Mouse (Mus musculus): ENCODE measurements around the gene Ptprd. TPM values are rescaled to one million over a fixed set of nuclear protein-coding genes. Genes with fewer than 3 reads are reported as not detected.

The Ptprd gene
- total and polyA plus RNA-seq, 3 experiments: 0.30 to 0.66 TPM; not detected in 1

GRCm38 (mm10) chr4:76239063-76239462 is 1972.7 kb downstream of the Ptprd start:
- Histone ChIP-seq H3K9me3 (replicated peaks) (no peaks in the 10 kb centered on the region), H3K4me1 (ENCODE audit: insufficient read depth, low read depth, low read length) (no peaks in the 10 kb centered on the region), H3K36me3 (replicated peaks) (no peaks in the 10 kb centered on the region), H3K4me3 (ENCODE audit: low read depth, low read length) (no peak overlapping the region), H3K27me3 (ENCODE audit: insufficient read depth, low read length) (no peaks in the 10 kb centered on the region)
- DNase-seq (ENCODE audit: low spot score) (no peak), ATAC-seq (ENCODE audit: extremely low read depth, insufficient number of reproducible peaks, low FRiP score, poor library complexity, severe bottlenecking) (no peak)
- TF ChIP-seq GATA2 (IDR thresholded peaks at IDR 0.05; ENCODE audit: borderline replicate concordance, low read depth, low read length) (no peak), POLR2AphosphoS5 (IDR thresholded peaks at IDR 0.05; ENCODE audit: insufficient replicate concordance, low read depth, low read length) (no peak), GATA1 (IDR thresholded peaks at IDR 0.05; ENCODE audit: borderline replicate concordance, low read length) (no peak), TAL1 (conservative IDR thresholded peaks at IDR 0.05; ENCODE audit: low read depth, low read length) (no peak), CTCF (IDR thresholded peaks at IDR 0.05; ENCODE audit: low read depth, low read length) (no peak)

- Histone ChIP-seq H3K4me3 (ENCODE audit: low read depth, low read length) (no peak overlapping the region), H3K9me3 (replicated peaks) (no peaks in the 10 kb centered on the region), H3K27me3 (ENCODE audit: insufficient read depth, low read length) (no peaks in the 10 kb centered on the region), H3K36me3 (replicated peaks) (no peaks in the 10 kb centered on the region), H3K4me1 (ENCODE audit: insufficient read depth, low read depth, low read length) (no peaks in the 10 kb centered on the region)
- TF ChIP-seq POLR2AphosphoS5 (IDR thresholded peaks at IDR 0.05; ENCODE audit: insufficient replicate concordance, low read depth, low read length): no peak
- TF ChIP-seq GATA2 (IDR thresholded peaks at IDR 0.05; ENCODE audit: borderline replicate concordance, low read depth, low read length): no peak
- TF ChIP-seq TAL1 (conservative IDR thresholded peaks at IDR 0.05; ENCODE audit: low read depth, low read length): no peak
- TF ChIP-seq CTCF (IDR thresholded peaks at IDR 0.05; ENCODE audit: low read depth, low read length): no peak
- no peak for TF ChIP-seq GATA1 (IDR thresholded peaks at IDR 0.05; ENCODE audit: borderline replicate concordance, low read length)
- DNase-seq (ENCODE audit: low spot score) (no peak), ATAC-seq (ENCODE audit: extremely low read depth, insufficient number of reproducible peaks, low FRiP score, poor library complexity, severe bottlenecking) (no peak)
Observed at GRCm38 (mm10) chr4:76238577-76238976, 1973.2 kb downstream of the Ptprd start.

GRCm38 (mm10) chr4:76237827-76238226 is 1973.9 kb downstream of the Ptprd start:
- Histone ChIP-seq H3K9me3 (replicated peaks) (no peaks in the 10 kb centered on the region), H3K27me3 (ENCODE audit: insufficient read depth, low read length) (no peaks in the 10 kb centered on the region), H3K36me3 (replicated peaks) (no peaks in the 10 kb centered on the region), H3K4me3 (ENCODE audit: low read depth, low read length) (no peak overlapping the region), H3K4me1 (ENCODE audit: insufficient read depth, low read depth, low read length) (no peaks in the 10 kb centered on the region)
- TF ChIP-seq GATA2 (IDR thresholded peaks at IDR 0.05; ENCODE audit: borderline replicate concordance, low read depth, low read length) (no peak), POLR2AphosphoS5 (IDR thresholded peaks at IDR 0.05; ENCODE audit: insufficient replicate concordance, low read depth, low read length) (no peak), TAL1 (conservative IDR thresholded peaks at IDR 0.05; ENCODE audit: low read depth, low read length) (no peak), CTCF (IDR thresholded peaks at IDR 0.05; ENCODE audit: low read depth, low read length) (no peak), GATA1 (IDR thresholded peaks at IDR 0.05; ENCODE audit: borderline replicate concordance, low read length) (no peak)
- DNase-seq (ENCODE audit: low spot score) (no peak), ATAC-seq (ENCODE audit: extremely low read depth, insufficient number of reproducible peaks, low FRiP score, poor library complexity, severe bottlenecking) (no peak)

- ATAC-seq (ENCODE audit: extremely low read depth, insufficient number of reproducible peaks, low FRiP score, poor library complexity, severe bottlenecking) (no peak), DNase-seq (ENCODE audit: low spot score) (no peak)
- no peaks in the 10 kb centered on the region for H3K27me3 ChIP-seq (ENCODE audit: insufficient read depth, low read length)
Observed at GRCm38 (mm10) chr4:76223720-76224119, 1988.0 kb downstream of the Ptprd start.

GRCm38 (mm10) chr4:76222520-76222919 is 1989.2 kb downstream of the Ptprd start:
- Histone ChIP-seq H3K27me3 (ENCODE audit: insufficient read depth, low read length) (no peaks in the 10 kb centered on the region), H3K4me1 (ENCODE audit: insufficient read depth, low read depth, low read length) (no peaks in the 10 kb centered on the region), H3K4me3 (ENCODE audit: low read depth, low read length) (no peak overlapping the region), H3K9me3 (replicated peaks) (no peaks in the 10 kb centered on the region), H3K36me3 (replicated peaks) (no peaks in the 10 kb centered on the region)
- TF ChIP-seq GATA1 (IDR thresholded peaks at IDR 0.05; ENCODE audit: borderline replicate concordance, low read length) (no peak), TAL1 (conservative IDR thresholded peaks at IDR 0.05; ENCODE audit: low read depth, low read length) (no peak)
- DNase-seq (ENCODE audit: low spot score): no peak
- ATAC-seq (ENCODE audit: extremely low read depth, insufficient number of reproducible peaks, low FRiP score, poor library complexity, severe bottlenecking): no peak

More at GRCm38 (mm10) chr4:76223720-76224119, 1988.0 kb downstream of the Ptprd start:
- Histone ChIP-seq H3K36me3 (replicated peaks) (no peaks in the 10 kb centered on the region), H3K4me3 (ENCODE audit: low read depth, low read length) (no peak overlapping the region), H3K4me1 (ENCODE audit: insufficient read depth, low read depth, low read length) (no peaks in the 10 kb centered on the region), H3K9me3 (replicated peaks) (no peaks in the 10 kb centered on the region)
- TF ChIP-seq CTCF (IDR thresholded peaks at IDR 0.05; ENCODE audit: low read depth, low read length) (no peak), GATA1 (IDR thresholded peaks at IDR 0.05; ENCODE audit: borderline replicate concordance, low read length) (no peak), TAL1 (conservative IDR thresholded peaks at IDR 0.05; ENCODE audit: low read depth, low read length) (no peak), GATA2 (IDR thresholded peaks at IDR 0.05; ENCODE audit: borderline replicate concordance, low read depth, low read length) (no peak), POLR2AphosphoS5 (IDR thresholded peaks at IDR 0.05; ENCODE audit: insufficient replicate concordance, low read depth, low read length) (no peak)

- TF ChIP-seq TAL1 (conservative IDR thresholded peaks at IDR 0.05; ENCODE audit: low read depth, low read length): no peak
- no peak for TF ChIP-seq GATA2 (IDR thresholded peaks at IDR 0.05; ENCODE audit: borderline replicate concordance, low read depth, low read length)
- TF ChIP-seq CTCF (IDR thresholded peaks at IDR 0.05; ENCODE audit: low read depth, low read length): no peak
- TF ChIP-seq GATA1 (IDR thresholded peaks at IDR 0.05; ENCODE audit: borderline replicate concordance, low read length): no peak
- TF ChIP-seq POLR2AphosphoS5 (IDR thresholded peaks at IDR 0.05; ENCODE audit: insufficient replicate concordance, low read depth, low read length): no peak
- H3K4me3 ChIP-seq (ENCODE audit: low read depth, low read length): no peak overlapping the region
- DNase-seq (ENCODE audit: low spot score): no peak
- ATAC-seq (ENCODE audit: extremely low read depth, insufficient number of reproducible peaks, low FRiP score, poor library complexity, severe bottlenecking): no peak
- no peaks in the 10 kb centered on the region for H3K36me3 ChIP-seq (replicated peaks)
- H3K9me3 ChIP-seq (replicated peaks): no peaks in the 10 kb centered on the region
- no peaks in the 10 kb centered on the region for H3K27me3 ChIP-seq (ENCODE audit: insufficient read depth, low read length)
- H3K4me1 ChIP-seq (ENCODE audit: insufficient read depth, low read depth, low read length): no peaks in the 10 kb centered on the region
Observed at GRCm38 (mm10) chr4:76218065-76218464, 1993.7 kb downstream of the Ptprd start.

Measured in G1E (cell line).